Mouse (Mus musculus) heart, adult 18-20 months (tissue): ENCODE measurements around the gene Hyal2. TPM values are rescaled to one million over a fixed set of nuclear protein-coding genes. Genes with fewer than 3 reads are reported as not detected.
A peak's percentile ranks its signal among the peaks of the same experiment; 100 is the strongest.

ENCODE experiments used
- DNase-seq, 2 experiments: peaks; one replicate each; pipeline ENCODE4 v3.0.0; 2021 to 2022; ENCODE audit warnings: mixed read lengths in 1 of 2
- total RNA-seq, 2 experiments: library from RNA; stranded (reverse); gene quantifications; 2 replicates each; pipeline ENCODE4 v1.2.3; 2021

Gene Hyal2
- total RNA-seq, 2 experiments from 2014 or later = 31.4 to 40.0 TPM

GRCm38 (mm10) chr9:107587833-107588639 lies 20.3 kb downstream of the Hyal2 start:
- DNase-seq = peak in 1 of 2 experiments; percentile 48

DNA sequence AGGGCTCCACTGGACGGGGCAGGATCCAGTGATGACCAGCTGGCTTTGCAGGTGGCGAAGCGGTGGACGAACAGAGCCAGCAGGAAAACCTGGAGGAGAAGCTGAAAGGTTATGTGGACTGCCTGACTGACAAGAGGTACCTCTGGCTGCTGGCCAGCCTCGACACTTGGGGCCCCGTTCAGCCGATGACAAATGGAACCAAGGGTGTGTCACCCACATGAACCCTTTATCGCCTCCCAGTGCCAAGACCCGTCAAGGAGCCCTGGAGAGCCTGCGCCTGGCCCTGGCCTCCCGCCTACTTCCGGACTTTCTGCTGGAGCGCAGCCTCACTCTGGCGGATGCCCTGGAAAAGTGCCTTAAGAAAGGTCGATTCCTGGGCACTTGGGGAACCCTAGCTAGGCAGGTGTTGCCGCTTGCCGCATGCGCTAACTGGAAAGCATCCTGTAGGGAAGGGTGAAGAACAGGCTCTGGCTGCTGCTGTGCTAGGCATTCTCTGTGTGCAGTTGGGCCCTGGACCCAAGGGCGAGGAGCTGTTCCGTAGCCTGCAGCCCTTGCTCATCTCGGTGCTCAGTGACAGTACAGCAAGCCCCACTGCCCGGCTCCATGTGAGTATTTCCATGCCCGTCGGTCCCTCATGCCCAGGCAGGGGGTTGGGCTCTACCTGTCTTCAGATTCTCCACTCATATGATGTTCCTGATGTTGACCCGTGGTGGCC lies 22.5 kb downstream of the Hyal2 start:
- peak; percentile 67 to 73 for DNase-seq

DNA sequence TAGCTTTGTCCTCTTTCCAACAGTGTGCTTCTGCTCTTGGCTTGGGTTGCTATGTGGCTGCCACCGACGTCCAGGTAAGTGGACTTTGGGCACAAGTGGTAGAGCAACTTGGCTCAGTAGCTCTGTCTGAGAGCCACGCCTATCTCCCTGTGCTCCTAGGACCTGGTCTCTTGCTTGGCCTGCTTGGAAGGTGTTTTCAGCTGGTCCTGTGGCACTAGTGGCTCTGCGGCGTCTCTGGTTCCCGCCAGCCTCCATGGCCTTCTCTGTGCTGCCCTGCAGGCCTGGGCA lies 23.0 kb downstream of the Hyal2 start:
- DNase-seq = no peak

GRCm38 (mm10) chr9:107593101-107593976 lies 25.6 kb downstream of the Hyal2 start:
- DNase-seq = peak in 1 of 2 experiments; percentile 84

DNA sequence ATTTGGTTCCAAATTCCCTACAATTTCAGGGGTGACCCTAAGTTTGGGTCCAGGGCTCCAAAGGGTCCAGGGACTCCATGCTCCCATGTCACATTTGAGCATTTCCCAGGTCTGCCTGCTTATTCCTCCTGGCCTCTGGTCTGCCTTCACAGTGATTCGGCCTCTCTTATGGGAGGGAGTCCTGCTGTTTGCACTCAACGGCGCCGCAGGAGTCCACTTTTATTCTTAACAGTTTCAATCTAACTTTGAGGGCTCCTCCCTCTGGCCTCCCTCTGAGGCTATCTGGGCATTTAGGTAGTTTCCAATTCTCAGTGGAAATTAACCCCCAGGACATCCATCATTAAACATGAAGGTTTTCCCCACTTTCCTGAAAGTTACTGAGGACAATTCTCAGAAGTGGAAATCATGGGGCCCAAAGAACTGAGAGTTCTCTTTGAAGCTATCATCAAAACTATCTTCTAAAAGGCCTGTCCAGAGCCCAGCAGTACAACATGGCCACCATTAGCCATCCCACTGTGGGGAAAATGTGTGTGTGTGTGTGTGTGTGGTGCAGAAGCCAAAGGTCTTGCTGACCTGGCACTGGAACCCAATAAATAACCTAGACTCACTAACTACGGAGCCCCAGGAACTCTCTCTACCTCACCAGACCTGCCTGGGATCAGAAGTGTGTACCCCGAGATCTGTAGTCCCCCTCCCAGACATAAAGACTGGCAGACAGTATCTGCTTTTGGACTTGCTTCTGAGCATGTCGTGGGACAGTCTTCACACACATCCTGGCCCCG lies 26.7 kb downstream of the Hyal2 start:
- no peak for DNase-seq

GRCm38 (mm10) chr9:107596619-107597569 lies 29.1 kb downstream of the Hyal2 start:
- DNase-seq = peak; percentile 84 to 86

- DNase-seq = no peak
These were observed 30.6 kb downstream of the Hyal2 start for GRCm38 (mm10) chr9:107598385-107598784.

DNA sequence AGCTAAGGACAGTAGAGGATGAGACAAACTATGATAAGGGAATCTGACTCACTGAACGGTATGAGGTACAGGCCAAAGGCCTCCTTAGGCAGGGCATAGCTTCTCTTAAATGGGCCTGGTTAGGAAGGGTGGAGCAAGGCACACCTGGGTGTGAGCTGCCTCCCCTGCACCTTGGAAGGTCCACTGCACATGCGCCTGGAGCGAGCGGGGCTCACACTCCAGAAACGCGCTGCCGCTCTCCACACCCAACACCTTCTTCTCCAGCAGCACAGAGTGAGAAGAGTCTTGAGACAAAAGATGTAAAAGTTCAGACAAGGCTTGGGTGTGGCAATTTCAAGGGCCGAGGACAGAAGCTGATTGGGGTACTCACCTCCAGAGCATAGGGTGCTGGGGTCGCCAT lies 31.7 kb downstream of the Hyal2 start:
- DNase-seq = no peak

DNA sequence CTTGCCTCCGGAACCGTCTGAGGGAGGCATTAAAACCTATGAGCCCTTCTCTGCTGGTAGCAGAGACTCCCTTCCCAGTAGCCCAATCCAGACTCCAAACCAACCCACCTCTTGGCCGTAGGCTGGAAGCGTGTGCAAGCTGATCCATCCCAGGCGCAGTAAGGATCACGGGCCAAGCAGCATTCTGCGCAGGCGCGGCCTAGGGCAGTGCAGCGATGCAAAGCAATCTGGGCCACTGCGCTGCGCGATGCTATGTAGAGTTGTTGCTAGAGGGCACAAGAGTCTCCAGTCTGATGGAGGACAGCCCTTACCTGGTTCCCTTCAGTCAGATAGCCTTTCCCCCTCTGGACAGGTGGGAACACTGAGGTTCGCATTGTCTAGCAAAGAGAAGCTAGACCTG lies 32.1 kb downstream of the Hyal2 start:
- no peak for DNase-seq

GRCm38 (mm10) chr9:107600745-107601144 lies 33.0 kb downstream of the Hyal2 start:
- no peak for DNase-seq

DNA sequence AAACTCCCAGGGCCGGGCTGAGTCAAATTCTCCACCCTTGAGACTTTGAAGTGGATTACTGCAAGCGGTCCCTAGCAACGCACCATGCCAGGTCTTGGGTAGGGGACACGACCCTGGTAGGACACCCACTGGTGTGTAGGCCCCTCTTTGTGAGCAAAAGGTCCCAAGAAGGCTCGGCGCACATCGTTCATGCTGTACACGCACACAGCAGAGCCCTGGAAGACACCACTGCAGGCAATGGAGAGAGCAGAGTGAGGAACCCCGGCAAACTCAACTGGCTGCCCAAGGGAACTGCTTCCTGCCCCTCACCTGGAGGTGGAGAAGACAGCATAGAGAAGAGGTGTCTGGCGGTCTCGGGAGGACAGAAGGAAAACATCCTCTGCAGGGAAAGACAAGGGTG lies 33.5 kb downstream of the Hyal2 start:
- DNase-seq = no peak

GRCm38 (mm10) chr9:107602068-107602648 lies 34.4 kb downstream of the Hyal2 start:
- peak; percentile 91 to 98 for DNase-seq

DNA sequence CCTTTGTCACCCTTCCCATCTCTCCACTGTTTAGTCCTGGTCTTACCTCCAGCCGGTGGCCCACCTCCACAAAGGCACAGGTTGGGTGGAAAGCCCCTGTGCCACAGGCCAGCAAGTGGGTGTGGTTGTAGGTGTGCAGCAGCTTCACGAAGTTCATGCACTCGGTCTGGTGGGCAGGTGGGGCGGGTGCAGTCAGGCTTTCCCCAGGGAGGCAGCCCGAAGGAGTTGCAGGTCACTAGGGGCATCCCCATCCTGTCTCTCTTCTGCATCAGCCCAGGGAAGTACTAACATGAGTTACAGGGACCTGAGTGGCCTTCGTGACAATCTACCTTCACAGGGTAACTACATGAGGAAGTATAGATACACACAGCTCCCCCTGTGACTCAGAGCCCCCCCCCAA lies 35.5 kb downstream of the Hyal2 start:
- DNase-seq = no peak

- DNase-seq = no peak
These were observed 37.4 kb downstream of the Hyal2 start for GRCm38 (mm10) chr9:107605041-107605661.

DNA sequence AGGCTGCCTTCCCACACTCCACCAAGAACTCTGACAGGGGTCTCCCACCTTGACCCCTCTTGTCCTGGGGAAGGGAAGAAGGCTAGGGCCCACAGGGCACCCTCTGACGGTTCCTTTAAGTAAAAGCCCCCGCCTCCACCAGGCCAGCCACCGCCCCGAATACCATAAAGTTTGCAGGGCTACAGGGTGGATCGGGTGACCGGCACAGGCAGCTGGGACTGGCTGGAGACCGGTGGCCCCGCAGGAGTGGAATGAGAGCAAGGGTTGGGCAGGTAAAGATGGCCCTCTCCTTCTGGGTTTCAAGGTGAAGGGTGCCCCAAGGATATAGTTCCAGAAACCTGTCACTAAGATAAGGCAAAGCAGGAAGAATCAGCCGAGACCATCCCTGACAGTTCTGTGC lies 38.8 kb downstream of the Hyal2 start:
- DNase-seq = no peak

DNA sequence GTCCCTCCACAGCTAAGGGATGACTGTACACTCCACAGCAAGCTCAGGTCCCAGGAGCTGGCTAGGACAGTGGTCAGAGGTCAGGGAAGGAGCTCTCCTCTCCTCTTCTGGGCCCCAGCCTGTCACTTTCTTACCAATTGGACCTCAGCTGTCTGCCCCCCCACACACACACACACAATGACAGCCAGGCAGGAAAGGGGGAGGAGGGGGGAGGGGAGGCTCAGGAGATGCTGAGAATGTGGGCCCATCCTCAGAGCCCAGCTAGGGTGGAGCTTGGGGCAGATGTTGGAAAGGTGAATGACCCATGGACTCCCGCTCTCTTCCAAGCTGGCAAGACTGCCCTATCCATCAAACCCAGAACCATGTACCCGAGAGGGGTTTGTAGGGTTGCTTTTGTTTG lies 39.3 kb downstream of the Hyal2 start:
- no peak for DNase-seq

- no peak for DNase-seq
These were observed 40.0 kb downstream of the Hyal2 start for GRCm38 (mm10) chr9:107607653-107608245.

DNA sequence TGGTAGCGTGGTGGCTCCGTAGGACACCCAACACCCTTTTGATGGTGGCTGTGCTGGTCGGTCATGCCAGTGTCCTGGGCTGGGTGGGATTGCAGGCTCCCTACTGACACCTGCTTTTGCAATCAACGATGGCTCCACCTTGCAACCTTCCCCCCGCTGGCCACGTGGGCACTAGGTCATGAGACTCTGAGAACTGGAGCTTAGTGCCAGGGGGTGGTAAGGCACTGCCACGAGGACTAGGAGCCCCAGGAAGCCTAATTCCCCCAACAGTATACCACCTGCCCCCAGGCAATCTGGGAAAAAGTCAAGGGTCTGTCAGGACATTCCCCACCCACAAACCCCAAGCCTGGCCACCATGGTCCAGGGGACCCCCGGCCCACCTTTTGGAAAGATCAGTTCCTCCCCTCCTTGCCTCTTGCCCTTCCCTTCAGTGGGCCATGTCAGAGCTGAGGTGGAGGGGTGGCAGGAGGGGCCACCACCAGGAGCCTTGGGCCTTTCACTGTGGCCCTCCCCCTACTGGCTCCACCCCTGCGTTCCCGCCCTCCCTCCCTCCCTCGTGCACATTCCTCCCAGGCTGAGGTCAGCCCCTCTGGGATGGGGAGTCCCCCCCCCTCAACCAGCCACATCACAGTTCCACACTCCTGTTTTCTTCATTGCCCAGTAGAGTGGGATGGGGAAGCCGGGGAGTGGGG lies 41.1 kb downstream of the Hyal2 start, which contains the start of gene Sema3b:
Gene Sema3b, minus strand, starts transcription at position 489 of the 692 bp plus-strand sequence.
- peak in 1 of 2 experiments; percentile 50 for DNase-seq

- no peak for DNase-seq
These were observed 41.7 kb downstream of the Hyal2 start for GRCm38 (mm10) chr9:107609433-107609830.
